Mouse (Mus musculus): ENCODE data around the gene Ctdsp1. TPM values are rescaled to one million over a fixed set of nuclear protein-coding genes. Genes with fewer than 3 reads are reported as not detected.

The Ctdsp1 gene
- polyA plus RNA-seq, 1 experiment from 2014 or later: 17.1 TPM

DNA sequence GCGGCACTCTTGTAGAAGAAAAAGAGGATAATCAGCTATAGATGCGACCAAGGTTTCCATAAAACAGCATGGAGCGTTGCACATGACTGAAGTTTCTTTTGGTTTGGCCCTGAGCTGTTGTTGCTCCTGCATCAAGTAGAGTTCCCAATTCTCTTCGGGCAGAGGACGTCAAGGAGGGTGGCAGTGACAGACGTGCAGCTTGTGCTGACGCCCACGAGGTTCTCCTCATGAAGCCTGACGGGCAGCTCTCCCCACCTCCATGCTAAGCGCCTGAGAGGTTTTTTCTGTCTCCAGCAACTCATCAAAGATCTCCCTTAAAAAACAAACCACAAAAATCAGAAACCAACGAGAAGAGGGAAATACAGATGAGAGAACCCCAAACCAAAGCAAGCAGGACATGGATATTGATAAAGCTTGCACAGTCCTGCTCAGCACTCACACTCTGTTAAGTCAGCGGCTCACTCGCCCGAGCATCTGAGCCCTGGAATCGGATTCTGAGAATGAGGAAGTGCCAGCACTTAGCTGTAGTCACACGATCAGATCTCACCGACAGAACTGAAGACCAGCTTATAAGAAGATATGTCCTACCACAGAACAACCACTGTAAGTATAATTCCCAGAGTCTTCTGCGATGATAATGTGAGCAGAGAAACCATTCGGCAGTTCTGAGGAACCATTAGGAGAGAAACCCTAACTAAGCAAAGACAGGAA, 48.0 kb downstream of the Ctdsp1 start:
- H3K36me3 ChIP-seq (ENCODE audit: control insufficient read depth, insufficient read depth, low read length): peaks cover 51% of the 10 kb centered on the region
- no peaks in the 10 kb centered on the region for H3K4me1 ChIP-seq (ENCODE audit: control insufficient read depth, insufficient read depth, low read length)
- H3K27me3 ChIP-seq (ENCODE audit: control insufficient read depth, insufficient read depth, low read length): no peaks in the 10 kb centered on the region
- H3K4me2 ChIP-seq (ENCODE audit: low read length): no peak overlapping the region
- ATAC-seq (ENCODE audit: low FRiP score, low TSS enrichment): no peak
- no peak overlapping the region for H3K4me3 ChIP-seq (replicated peaks; ENCODE audit: low read depth, low read length)
- DNase-seq: no peak
- WGBS: 93% methylated on average over 19 of the region's 19 CpGs
- no peaks in the 10 kb centered on the region for H3K9me3 ChIP-seq (ENCODE audit: control insufficient read depth, low read length)
- no peak overlapping the region for H3K27ac ChIP-seq (replicated peaks; ENCODE audit: low read depth, low read length)
- no peak overlapping the region for H3K9ac ChIP-seq (replicated peaks; ENCODE audit: low read length)

DNA sequence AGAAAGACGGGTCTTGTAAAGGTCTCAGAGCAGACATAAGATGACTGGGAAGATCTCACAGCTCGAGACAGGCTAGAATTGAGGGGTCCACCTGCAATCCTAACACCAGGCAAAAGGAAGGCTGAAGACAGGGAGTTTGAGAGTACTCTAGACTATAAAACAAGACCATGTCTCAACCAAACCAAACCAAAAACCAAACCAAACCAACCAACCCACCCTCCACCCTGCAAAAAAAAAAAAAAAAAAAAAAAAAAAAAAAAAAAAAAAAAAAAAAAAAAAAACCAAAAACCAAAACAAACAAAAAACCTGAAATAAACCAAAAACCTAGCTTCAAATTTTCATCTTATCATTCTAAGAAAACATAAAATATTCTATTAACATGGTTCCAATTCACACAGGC, 53.2 kb downstream of the Ctdsp1 start:
- no peaks in the 10 kb centered on the region for H3K27me3 ChIP-seq (ENCODE audit: control insufficient read depth, insufficient read depth, low read length)
- 99% methylated on average over 2 of the region's 2 CpGs for WGBS

More for the DNA sequence above, 53.2 kb downstream of the Ctdsp1 start:
- Histone ChIP-seq H3K9me3 (ENCODE audit: control insufficient read depth, low read length) (no peaks in the 10 kb centered on the region), H3K9ac (replicated peaks; ENCODE audit: low read length) (no peak overlapping the region), H3K4me1 (ENCODE audit: control insufficient read depth, insufficient read depth, low read length) (no peaks in the 10 kb centered on the region), H3K27ac (replicated peaks; ENCODE audit: low read depth, low read length) (no peak overlapping the region), H3K4me3 (replicated peaks; ENCODE audit: low read depth, low read length) (no peak overlapping the region), H3K36me3 (ENCODE audit: control insufficient read depth, insufficient read depth, low read length) (peaks cover 53% of the 10 kb centered on the region), H3K4me2 (ENCODE audit: low read length) (no peak overlapping the region)
- ATAC-seq (ENCODE audit: low FRiP score, low TSS enrichment) (no peak), DNase-seq (no peak)

MicroRNAs encoded within 50 kb of the gene (microRNA counts, 519-probe panel; counts per million panel counts)
- microRNA mmu-miR-26b: 4,680 counts per million, percentile 38 among the panel's probes with 10 or more counts

Small RNA genes within 50 kb of the gene (microRNA-seq; reads per million reads assigned to microRNA genes)
- gene Mir26b: 15,500 reads per million, percentile 97 among the genes with 10 or more reads in this experiment

Other genes starting within 250 kb of the Ctdsp1 start
- gene Cxcr2, start 237.5 kb upstream of the Ctdsp1 start, polyA plus RNA-seq (2014; fragmentation: Nextera tagmentation; extraction: Ambion mirVana): not detected in 2 replicates
- gene Cxcr1, start 196.9 kb upstream of the Ctdsp1 start, polyA plus RNA-seq (2014; fragmentation: Nextera tagmentation; extraction: Ambion mirVana): not detected in 2 replicates
- 322 and 338 TPM in 2 replicates for gene Arpc2, start 155.4 kb upstream of the Ctdsp1 start, polyA plus RNA-seq (2014; fragmentation: Nextera tagmentation; extraction: Ambion mirVana)
- gene Gpbar1, start 113.0 kb upstream of the Ctdsp1 start, polyA plus RNA-seq (2014; fragmentation: Nextera tagmentation; extraction: Ambion mirVana): 0.27 and 0.39 TPM in 2 replicates
- gene Aamp, start 106.8 kb upstream of the Ctdsp1 start, polyA plus RNA-seq (2014; fragmentation: Nextera tagmentation; extraction: Ambion mirVana): 184 and 205 TPM in 2 replicates
- gene Pnkd, start 106.6 kb upstream of the Ctdsp1 start, polyA plus RNA-seq (2014; fragmentation: Nextera tagmentation; extraction: Ambion mirVana): 99.0 and 107 TPM in 2 replicates
- 3.8 and 5.6 TPM in 2 replicates for gene Tmbim1, start 85.9 kb upstream of the Ctdsp1 start, polyA plus RNA-seq (2014; fragmentation: Nextera tagmentation; extraction: Ambion mirVana)
- 0.30 and 0.57 TPM in 2 replicates for gene Catip, start 29.4 kb upstream of the Ctdsp1 start, polyA plus RNA-seq (2014; fragmentation: Nextera tagmentation; extraction: Ambion mirVana)
- 0.51 and 2.7 TPM in 2 replicates for gene Slc11a1, start 16.3 kb upstream of the Ctdsp1 start, polyA plus RNA-seq (2014; fragmentation: Nextera tagmentation; extraction: Ambion mirVana)
- gene Vil1, start 17.9 kb downstream of the Ctdsp1 start, polyA plus RNA-seq (2014; fragmentation: Nextera tagmentation; extraction: Ambion mirVana): 0.09 and 0.30 TPM in 2 replicates
- 48.5 and 56.0 TPM in 2 replicates for gene Cnot9, start 114.5 kb downstream of the Ctdsp1 start, polyA plus RNA-seq (2014; fragmentation: Nextera tagmentation; extraction: Ambion mirVana)
- 4.4 and 6.2 TPM in 2 replicates for gene Plcd4, start 151.4 kb downstream of the Ctdsp1 start, polyA plus RNA-seq (2014; fragmentation: Nextera tagmentation; extraction: Ambion mirVana)
- 26.7 and 33.1 TPM in 2 replicates for gene Usp37, start 152.8 kb downstream of the Ctdsp1 start, polyA plus RNA-seq (2014; fragmentation: Nextera tagmentation; extraction: Ambion mirVana)
- gene Zfp142, start 196.7 kb downstream of the Ctdsp1 start, polyA plus RNA-seq (2014; fragmentation: Nextera tagmentation; extraction: Ambion mirVana): 8.9 and 9.7 TPM in 2 replicates
- gene Bcs1l, start 196.8 kb downstream of the Ctdsp1 start, polyA plus RNA-seq (2014; fragmentation: Nextera tagmentation; extraction: Ambion mirVana): 20.8 and 22.5 TPM in 2 replicates
- 9.8 and 30.4 TPM in 2 replicates for gene Rnf25, start 209.9 kb downstream of the Ctdsp1 start, polyA plus RNA-seq (2014; fragmentation: Nextera tagmentation; extraction: Ambion mirVana)
- gene Stk36, start 209.9 kb downstream of the Ctdsp1 start, polyA plus RNA-seq (2014; fragmentation: Nextera tagmentation; extraction: Ambion mirVana): 15.8 and 19.7 TPM in 2 replicates